Mouse (Mus musculus) hematopoietic stem cell, adult 5-6 weeks (primary cell): ENCODE measurements around the gene Eif3a. TPM values are rescaled to one million over a fixed set of nuclear protein-coding genes. Genes with fewer than 3 reads are reported as not detected.

ENCODE experiments used
- ATAC-seq, 2 experiments: fragments of 125-278 bp in 1 of 2; replicated peaks in 1 of 2; 2 replicates each; pipeline ENCODE4 v1.8.0; 2016 to 2017; ENCODE audit warnings: inconsistent platforms in 2 of 2, mild to moderate bottlenecking in 2 of 2, moderate number of reproducible peaks in 2 of 2, low read depth in 1 of 2, moderate TSS enrichment in 1 of 2; ENCODE audit not compliant: low FRiP score in 2 of 2, poor library complexity in 2 of 2, severe bottlenecking in 2 of 2, insufficient read depth in 1 of 2, low TSS enrichment in 1 of 2
- total RNA-seq: library from RNA; stranded (forward); fragments of 172-1452, 232-1000 nt; gene quantifications from 2 replicates; pipeline ENCODE4 v1.2.3, GENCODE M21; 2017

Gene Eif3a
- total RNA-seq, 1 experiment from 2014 or later, result 410 TPM

- no peak for ATAC-seq
Measured at GRCm38 (mm10) chr19:60712577-60712976, 77.9 kb downstream of the Eif3a start.

Other genes with a start within 250 kb of the Eif3a start
- gene Cacul1, start 209.6 kb downstream of the Eif3a start, total RNA-seq, result 41.6 and 52.0 TPM in 2 replicates
- 1.3 and 2.3 TPM in 2 replicates for gene Nanos1, start 34.7 kb downstream of the Eif3a start, total RNA-seq
- 21.0 and 22.3 TPM in 2 replicates for gene Fam45a, start 20.9 kb upstream of the Eif3a start, total RNA-seq
- gene Sfxn4, start 70.8 kb upstream of the Eif3a start, total RNA-seq, result 4.0 and 10.9 TPM in 2 replicates
- 66.0 and 122 TPM in 2 replicates for gene Prdx3, start 83.9 kb upstream of the Eif3a start, total RNA-seq
- gene Grk5, start 99.1 kb upstream of the Eif3a start, total RNA-seq, result 4.8 and 8.4 TPM in 2 replicates